Mouse (Mus musculus) intestine, embryonic 14.5 days (tissue): ENCODE results near the gene Il15ra. TPM values are rescaled to one million over a fixed set of nuclear protein-coding genes. Genes with fewer than 3 reads are reported as not detected.

Experiments used
- ATAC-seq: fragments of 200-750 bp; cut with Nextera tagmentation; replicated peaks from 2 replicates; pipeline ENCODE4 v1.8.0; 2017; ENCODE audit warnings: low read depth, moderate number of reproducible peaks, moderate TSS enrichment, moderate library complexity; ENCODE audit not compliant: low FRiP score, low TSS enrichment
- DNase-seq: peaks from one replicate; pipeline ENCODE4 v3.0.0-alpha.2; 2018; ENCODE audit warnings: low spot score
- H3K27ac ChIP-seq: fragments of 300-500 bp; sonication (generic); 2 replicates; pipeline ENCODE4 v1.5.1; 2014; ENCODE audit warnings: low read depth, mild to moderate bottlenecking, control low read depth
- H3K27me3 ChIP-seq: fragments of 300-500 bp; sonication (generic); replicated peaks from 2 replicates; pipeline ENCODE4 v1.6.1; 2014; ENCODE audit warnings: low read length, control low read depth; ENCODE audit not compliant: control insufficient read depth, insufficient read depth
- H3K36me3 ChIP-seq: fragments of 300-500 bp; sonication (generic); 2 replicates; pipeline ENCODE4 v1.6.1; 2014; ENCODE audit warnings: low read length, control low read depth; ENCODE audit not compliant: control insufficient read depth, insufficient read depth
- H3K4me1 ChIP-seq: fragments of 300-500 bp; sonication (generic); replicated peaks from 2 replicates; pipeline ENCODE4 v1.6.1; 2014; ENCODE audit warnings: low read length, control low read depth, mixed read lengths; ENCODE audit not compliant: control insufficient read depth, insufficient read depth
- H3K4me2 ChIP-seq: fragments of 300-500 bp; sonication (generic); 2 replicates; pipeline ENCODE4 v1.6.1; 2014; ENCODE audit warnings: low read length
- H3K4me3 ChIP-seq: fragments of 300-500 bp; sonication (generic); 2 replicates; pipeline ENCODE4 v1.5.1; 2014; ENCODE audit warnings: low read depth, low read length, control low read depth, mixed read lengths
- H3K9ac ChIP-seq: fragments of 300-500 bp; sonication (generic); 2 replicates; pipeline ENCODE4 v1.6.1; 2014; ENCODE audit warnings: mild to moderate bottlenecking, low read length
- H3K9me3 ChIP-seq: fragments of 300-500 bp; sonication (generic); 2 replicates; pipeline ENCODE4 v1.6.1; 2016; ENCODE audit warnings: low read length, control low read depth; ENCODE audit not compliant: control insufficient read depth
- WGBS: fragments of 180-500 bp; shearing (Covaris S2); extraction: QIAGEN DNeasy Blood & Tissue Kit; methylation state at CpG from one replicate; pipeline ENCODE4 v1.1.7; 2014; 5-methylcytosine and 5-hydroxymethylcytosine counted together
- polyA plus RNA-seq: library from polyadenylated mRNA; unstranded; fragments of >200 nt; fragmentation: Nextera tagmentation; extraction: Ambion mirVana; gene quantifications from 2 replicates; pipeline ENCODE4 v1.2.1, GENCODE M21; 2014

Gene Il15ra
- polyA plus RNA-seq, 1 experiment from 2014 or later, result 1.6 TPM

DNA sequence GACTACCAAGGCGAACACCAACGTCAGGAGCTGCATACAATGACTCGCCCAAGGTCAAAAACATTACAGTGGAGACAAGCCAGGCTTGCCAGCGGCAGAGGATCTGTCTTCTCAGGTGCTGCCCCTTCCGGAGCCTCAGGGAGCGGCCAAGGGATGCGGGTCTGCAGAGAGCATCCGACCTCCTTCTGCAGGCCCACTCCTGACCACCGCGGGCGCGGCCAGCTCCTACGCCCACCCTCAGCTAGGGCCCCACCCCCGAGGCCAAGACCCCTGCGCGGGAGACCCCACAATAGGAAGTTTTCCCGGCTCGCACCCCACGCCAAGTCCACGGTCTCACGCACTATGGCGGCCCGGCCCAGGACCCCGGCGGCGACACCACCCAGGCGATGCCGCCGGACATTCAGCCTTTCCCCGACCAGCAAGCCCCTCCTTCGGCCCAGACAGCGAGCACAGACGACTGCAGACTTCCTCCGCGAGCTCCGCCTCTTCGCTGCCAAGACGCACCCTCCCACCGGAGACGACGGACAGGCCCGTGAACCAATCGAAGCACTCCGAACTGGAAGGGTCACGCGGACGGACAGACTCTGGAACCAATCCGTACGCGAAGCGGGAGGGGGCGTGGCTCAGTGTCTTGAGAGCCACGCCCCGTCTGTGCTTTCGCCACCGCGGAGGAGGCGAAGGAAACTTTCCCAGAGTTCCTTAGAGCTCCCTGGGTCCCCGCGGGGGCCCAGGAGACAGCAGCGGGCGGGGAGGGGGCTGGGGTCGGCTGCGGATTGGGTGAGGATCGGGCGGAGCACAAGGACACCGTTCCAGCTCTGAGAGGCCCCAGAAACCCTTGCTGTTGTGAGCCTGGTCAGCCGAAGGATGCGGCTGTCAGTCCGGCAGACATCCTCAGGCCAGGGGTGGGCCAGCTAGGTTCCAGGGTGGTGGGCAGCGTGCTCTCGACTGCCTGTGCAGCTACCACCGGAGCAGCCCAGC, 72.3 kb downstream of the Il15ra start, which contains the start of the genes Fbh1 and Ankrd16:
Gene Fbh1 (minus strand): TSS at position 492 of the 978 bp plus-strand sequence.
Gene Ankrd16 (plus strand): TSS at position 786 of the 978 bp plus-strand sequence.
- ATAC-seq, result peak; percentile 95
- Histone ChIP-seq H3K9ac (peak within 1 kb of the TSS; percentile 80), H3K36me3 (peaks cover 14% of the 10 kb centered on the region), H3K9me3 (no peaks in the 10 kb centered on the region), H3K4me1 (peaks cover 16% of the 10 kb centered on the region), H3K27ac (peak within 1 kb of the TSS; percentile 94), H3K4me3 (peak within 1 kb of the TSS; percentile 82), H3K4me2 (peak within 1 kb of the TSS; percentile 79), H3K27me3 (no peaks in the 10 kb centered on the region)
- DNase-seq, result peak; percentile 100
- WGBS, result under 1% methylated on average over 73 of the region's 73 CpGs

DNA sequence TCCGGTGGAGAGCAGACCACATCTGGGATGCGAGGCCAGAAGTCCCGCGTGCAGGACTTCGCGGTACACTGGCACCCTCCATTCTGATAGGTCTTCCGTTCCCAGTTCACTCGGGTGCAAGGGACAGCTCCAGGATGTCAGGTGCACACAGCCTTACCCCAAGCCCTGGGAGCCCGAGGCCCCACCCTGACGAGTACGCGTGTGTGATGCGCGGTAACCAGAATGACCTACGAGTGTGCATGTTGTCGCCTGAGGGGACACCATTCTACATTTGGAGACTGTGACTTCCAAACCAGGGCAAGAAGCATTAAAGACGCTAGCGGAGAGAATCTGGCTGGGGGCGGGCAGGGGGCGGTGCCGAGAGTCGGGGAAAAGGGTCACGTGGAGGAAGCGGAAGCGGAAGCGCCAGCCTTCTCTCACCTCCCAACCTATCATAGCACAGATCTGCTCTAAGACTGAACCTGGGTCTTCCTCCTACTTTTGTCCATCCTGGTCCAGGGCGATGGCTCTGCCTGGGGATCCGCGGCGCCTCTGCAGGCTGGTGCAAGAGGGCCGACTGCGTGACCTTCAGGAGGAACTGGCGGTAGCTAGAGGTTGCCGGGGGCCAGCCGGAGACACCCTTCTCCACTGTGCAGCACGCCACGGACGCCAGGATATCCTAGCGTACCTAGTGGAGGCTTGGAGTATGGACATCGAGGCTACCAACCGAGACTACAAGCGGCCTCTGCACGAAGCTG, 73.2 kb downstream of the Il15ra start:
- peak; percentile 94 for DNase-seq
- peak overlapping the region; percentile 57 for H3K9ac ChIP-seq
- peak overlapping the region; percentile 94 for H3K27ac ChIP-seq
- under 1% methylated on average over 43 of the region's 43 CpGs for WGBS
- peaks cover 22% of the 10 kb centered on the region for H3K36me3 ChIP-seq
- H3K9me3 ChIP-seq, result no peaks in the 10 kb centered on the region
- peak overlapping the region; percentile 82 for H3K4me3 ChIP-seq
- H3K4me2 ChIP-seq, result peak overlapping the region; percentile 79
- H3K4me1 ChIP-seq, result peaks cover 16% of the 10 kb centered on the region
- no peaks in the 10 kb centered on the region for H3K27me3 ChIP-seq
- peak; percentile 89 for ATAC-seq

Other genes starting within 250 kb of the Il15ra start
- gene Pfkfb3, start 151.2 kb upstream of the Il15ra start, polyA plus RNA-seq, result 14.8 and 18.9 TPM in 2 replicates
- 148 and 157 TPM in 2 replicates for gene Rbm17, start 101.1 kb upstream of the Il15ra start, polyA plus RNA-seq
- not detected in 2 replicates for gene Gm17490, start 79.0 kb upstream of the Il15ra start, polyA plus RNA-seq
- gene Il2ra, start 62.5 kb upstream of the Il15ra start, polyA plus RNA-seq, result not detected in 2 replicates
- gene Fbh1, start 72.3 kb downstream of the Il15ra start, polyA plus RNA-seq, result 125 and 136 TPM in 2 replicates
- 27.0 and 29.0 TPM in 2 replicates for gene Ankrd16, start 72.6 kb downstream of the Il15ra start, polyA plus RNA-seq